Mouse (Mus musculus) kidney, embryonic 16.5 days (tissue): ENCODE measurements around the gene Dpp6. TPM values are rescaled to one million over a fixed set of nuclear protein-coding genes. Genes with fewer than 3 reads are reported as not detected.
A peak's percentile ranks its signal among the peaks of the same experiment; 100 is the strongest.

ENCODE experiments used
- ATAC-seq: fragments of 200-750 bp; cut with Nextera tagmentation; 2 replicates; pipeline ENCODE4 v1.8.0; 2017; ENCODE audit warnings: moderate TSS enrichment; ENCODE audit not compliant: low FRiP score, low TSS enrichment
- H3K27ac ChIP-seq: fragments of 300-500 bp; sonication (generic); 2 replicates; pipeline ENCODE4 v1.5.1; 2014; ENCODE audit warnings: low read length
- H3K27me3 ChIP-seq: fragments of 300-500 bp; sonication (generic); 2 replicates; pipeline ENCODE4 v1.6.1; 2014; ENCODE audit warnings: low read length, control low read depth, mixed read lengths; ENCODE audit not compliant: insufficient read depth
- H3K36me3 ChIP-seq: fragments of 300-500 bp; sonication (generic); 2 replicates; pipeline ENCODE4 v1.6.1; 2014; ENCODE audit warnings: low read length, control low read depth, mixed read lengths; ENCODE audit not compliant: insufficient read depth
- H3K4me1 ChIP-seq: fragments of 300-500 bp; sonication (generic); 2 replicates; pipeline ENCODE4 v1.6.1; 2014; ENCODE audit warnings: low read length, control low read depth, mixed read lengths; ENCODE audit not compliant: insufficient read depth
- H3K4me2 ChIP-seq: fragments of 300-500 bp; sonication (generic); replicated peaks from 2 replicates; pipeline ENCODE4 v1.6.1; 2014; ENCODE audit warnings: low read depth, low read length
- H3K4me3 ChIP-seq: fragments of 300-500 bp; sonication (generic); 2 replicates; pipeline ENCODE4 v1.5.1; 2014; ENCODE audit warnings: mild to moderate bottlenecking, low read length
- H3K9ac ChIP-seq: fragments of 300-500 bp; sonication (generic); replicated peaks from 2 replicates; pipeline ENCODE4 v1.6.1; 2014; ENCODE audit warnings: low read length
- H3K9me3 ChIP-seq: fragments of 300-500 bp; sonication (generic); 2 replicates; pipeline ENCODE4 v1.6.1; 2016; ENCODE audit warnings: low read length, control low read depth
- WGBS: fragments of 180-500 bp; shearing (Covaris S2); extraction: QIAGEN DNeasy Blood & Tissue Kit; methylation state at CpG from one replicate; pipeline ENCODE4 v1.1.7; 2014; 5-methylcytosine and 5-hydroxymethylcytosine counted together
- polyA plus RNA-seq: library from polyadenylated mRNA; unstranded; fragments of >200 nt; fragmentation: Nextera tagmentation; extraction: Ambion mirVana; gene quantifications from 2 replicates; pipeline ENCODE4 v1.2.1, GENCODE M21; 2015

The Dpp6 gene
- polyA plus RNA-seq, 1 experiment from 2014 or later, result 3.6 TPM

DNA sequence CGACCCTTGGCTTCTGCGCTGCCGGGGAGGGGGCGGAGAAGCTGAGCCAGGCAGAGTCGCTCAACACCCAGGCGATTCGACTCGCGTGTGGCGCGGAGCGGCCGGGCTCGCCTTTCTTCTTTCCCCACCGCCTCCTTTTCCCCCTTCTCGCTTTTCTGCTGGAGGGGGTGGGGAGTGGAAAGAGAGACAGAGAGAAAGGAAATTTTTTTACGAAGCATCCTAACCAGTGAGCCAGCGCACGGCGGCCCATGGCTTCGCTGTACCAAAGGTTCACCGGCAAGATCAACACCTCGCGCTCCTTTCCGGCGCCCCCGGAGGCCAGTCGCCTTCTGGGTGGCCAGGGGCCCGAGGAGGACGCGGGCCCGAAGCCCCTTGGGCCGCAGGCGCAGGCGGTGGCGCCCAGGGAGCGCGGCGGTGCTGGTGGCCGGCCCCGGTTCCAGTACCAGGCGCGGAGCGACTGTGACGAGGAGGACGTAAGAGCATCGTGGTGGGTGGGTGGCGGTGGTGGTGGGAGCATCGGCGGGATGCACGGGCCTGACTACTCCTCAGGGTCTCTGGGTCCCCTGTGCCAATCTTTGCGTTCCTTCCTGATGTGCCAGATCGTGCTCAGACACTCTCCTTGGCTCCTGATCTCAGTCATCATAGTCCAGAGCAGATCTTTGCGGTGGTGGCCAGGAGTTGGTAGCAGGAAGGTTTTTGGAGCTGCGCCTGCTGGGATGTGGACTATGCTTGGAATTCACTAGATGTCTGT lies 232.5 kb downstream of the Dpp6 start:
- no peak for ATAC-seq
- peak overlapping the region; percentile 43 for H3K4me3 ChIP-seq
- peaks cover 30% of the 10 kb centered on the region for H3K27me3 ChIP-seq
- H3K4me2 ChIP-seq, result peak overlapping the region; percentile 61
- no peaks in the 10 kb centered on the region for H3K9me3 ChIP-seq
- H3K9ac ChIP-seq, result peak overlapping the region; percentile 35; the same call in 1 of the 2 replicates
- 1% methylated on average over 45 of the region's 55 CpGs for WGBS
- H3K27ac ChIP-seq, result no peak overlapping the region
- no peaks in the 10 kb centered on the region for H3K4me1 ChIP-seq
- H3K36me3 ChIP-seq, result no peaks in the 10 kb centered on the region

DNA sequence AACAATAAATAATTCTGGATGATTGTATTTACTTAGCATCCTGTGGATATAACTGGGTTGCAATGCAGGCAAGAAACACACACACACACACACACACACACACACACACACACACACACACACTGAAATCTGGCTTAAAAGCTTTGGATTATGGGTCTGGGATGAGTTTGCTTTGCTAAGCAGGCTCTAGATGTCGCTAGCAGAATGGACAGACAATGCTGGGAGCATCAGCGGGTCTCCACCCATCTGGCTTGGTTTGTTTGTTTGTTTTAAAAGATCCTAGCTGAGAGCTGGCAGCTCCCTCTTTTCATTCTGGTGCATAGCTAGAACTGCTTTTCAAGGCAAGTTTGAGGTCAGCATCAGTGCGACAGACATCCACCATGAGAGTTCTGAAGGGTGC lies 234.2 kb downstream of the Dpp6 start:
- 48% methylated on average over 3 of the region's 3 CpGs for WGBS
- Histone ChIP-seq H3K9me3 (no peaks in the 10 kb centered on the region), H3K9ac (no peak overlapping the region), H3K27ac (no peak overlapping the region), H3K4me1 (no peaks in the 10 kb centered on the region), H3K4me2 (no peak overlapping the region), H3K36me3 (no peaks in the 10 kb centered on the region), H3K4me3 (no peak overlapping the region), H3K27me3 (peaks cover 30% of the 10 kb centered on the region)
- no peak for ATAC-seq

DNA sequence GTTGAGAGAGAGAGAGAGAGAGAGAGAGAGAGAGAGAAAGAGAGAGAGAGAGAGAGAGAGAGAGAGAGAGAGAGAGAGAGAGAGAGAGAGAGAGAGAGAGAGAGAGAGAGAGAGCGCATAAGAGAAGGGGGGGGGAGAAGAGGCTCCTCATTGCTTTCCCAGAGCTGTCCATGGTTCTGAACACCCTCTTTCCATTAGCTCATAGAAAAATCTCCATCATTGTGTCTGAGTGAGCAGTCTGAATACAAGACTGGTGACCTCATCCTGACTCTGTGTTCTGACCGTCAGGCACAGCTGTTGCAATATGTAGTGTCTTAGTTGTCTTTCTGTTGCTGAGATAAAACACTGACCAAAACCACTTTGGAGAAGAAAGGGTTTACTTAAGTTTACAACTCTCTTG lies 235.4 kb downstream of the Dpp6 start:
- no peak for ATAC-seq
- Histone ChIP-seq H3K9ac (no peak overlapping the region), H3K4me2 (no peak overlapping the region), H3K4me1 (no peaks in the 10 kb centered on the region), H3K27me3 (peaks cover 30% of the 10 kb centered on the region), H3K36me3 (no peaks in the 10 kb centered on the region), H3K9me3 (no peaks in the 10 kb centered on the region), H3K27ac (no peak overlapping the region), H3K4me3 (no peak overlapping the region)
- 15% methylated on average over 2 of the region's 2 CpGs for WGBS

DNA sequence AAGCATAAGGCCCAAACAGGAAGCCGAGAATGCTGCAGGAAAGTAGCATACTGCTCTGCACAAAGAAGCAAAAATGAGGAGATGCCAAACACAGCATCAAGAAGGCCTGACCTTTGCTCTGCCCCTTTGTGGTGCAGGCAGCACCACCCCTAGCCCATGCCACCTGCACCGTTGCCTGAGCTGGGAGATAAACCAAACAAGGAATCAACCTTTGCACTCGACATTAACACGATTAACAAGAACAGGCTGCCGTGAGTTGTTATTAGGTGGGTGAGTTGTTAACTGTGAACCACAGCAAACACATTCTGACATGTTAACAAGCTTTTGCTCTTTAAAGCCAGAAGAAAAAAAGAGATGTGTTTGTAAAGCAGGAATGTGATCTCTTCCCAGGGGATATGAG lies 239.4 kb downstream of the Dpp6 start:
- WGBS, result 51% methylated on average over 5 of the region's 5 CpGs
- no peaks in the 10 kb centered on the region for H3K9me3 ChIP-seq
- no peaks in the 10 kb centered on the region for H3K36me3 ChIP-seq
- no peaks in the 10 kb centered on the region; the same call in 1 of the 2 replicates for H3K27me3 ChIP-seq
- no peak overlapping the region for H3K27ac ChIP-seq
- ATAC-seq, result no peak
- no peaks in the 10 kb centered on the region for H3K4me1 ChIP-seq
- no peak overlapping the region for H3K9ac ChIP-seq
- no peak overlapping the region for H3K4me3 ChIP-seq
- no peak overlapping the region for H3K4me2 ChIP-seq

DNA sequence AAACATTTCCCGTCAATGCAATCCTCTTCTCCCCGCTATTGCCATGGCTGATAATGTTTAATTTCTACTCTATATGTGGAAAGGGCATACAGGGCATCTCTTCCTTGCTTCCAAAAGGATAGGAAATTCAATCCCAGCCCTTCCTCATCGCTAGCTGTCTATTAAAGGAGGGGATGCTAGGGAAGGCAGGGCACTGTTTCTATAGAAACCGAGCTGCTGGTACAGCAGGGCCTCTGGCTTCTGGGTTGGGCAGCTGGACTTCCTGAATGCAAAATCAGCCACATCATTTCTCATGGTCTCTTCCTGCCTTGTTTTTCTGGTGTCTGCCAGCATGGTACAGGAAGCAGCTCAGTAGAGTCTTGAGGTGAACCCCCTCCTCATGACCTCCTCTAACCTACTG lies 243.1 kb downstream of the Dpp6 start:
- no peak overlapping the region for H3K4me2 ChIP-seq
- 77% methylated on average over 4 of the region's 4 CpGs for WGBS
- H3K4me3 ChIP-seq, result no peak overlapping the region
- ATAC-seq, result no peak
- H3K36me3 ChIP-seq, result no peaks in the 10 kb centered on the region
- no peaks in the 10 kb centered on the region for H3K4me1 ChIP-seq
- no peak overlapping the region for H3K9ac ChIP-seq
- no peaks in the 10 kb centered on the region for H3K27me3 ChIP-seq
- H3K27ac ChIP-seq, result no peak overlapping the region
- H3K9me3 ChIP-seq, result no peaks in the 10 kb centered on the region

DNA sequence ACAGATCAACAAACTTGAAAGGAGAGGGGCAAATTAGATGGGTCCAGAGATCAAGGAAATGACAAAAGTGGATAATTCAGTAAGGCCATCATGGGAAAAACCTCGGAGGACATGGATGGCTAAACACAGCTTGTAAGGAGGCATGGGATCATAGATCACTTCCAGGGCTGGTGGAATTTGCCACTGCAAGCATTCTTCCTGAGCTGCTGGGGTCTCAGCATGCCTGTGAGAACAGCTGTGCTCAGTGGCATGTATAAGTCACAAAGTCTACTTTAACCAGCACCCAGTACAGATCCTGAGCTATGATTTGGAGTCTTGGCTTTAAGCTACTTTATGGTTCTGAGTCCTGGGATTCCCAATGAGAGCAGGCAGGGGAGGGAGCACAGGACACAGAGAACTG lies 246.9 kb downstream of the Dpp6 start:
- ATAC-seq, result peak; percentile 61; the same call in 1 of the 2 replicates
- Histone ChIP-seq H3K4me3 (no peak overlapping the region), H3K9ac (no peak overlapping the region), H3K4me2 (no peak overlapping the region), H3K27ac (no peak overlapping the region), H3K9me3 (no peaks in the 10 kb centered on the region), H3K36me3 (no peaks in the 10 kb centered on the region), H3K27me3 (no peaks in the 10 kb centered on the region), H3K4me1 (no peaks in the 10 kb centered on the region)
- WGBS, result 41% methylated on average over 1 of the region's 1 CpGs

DNA sequence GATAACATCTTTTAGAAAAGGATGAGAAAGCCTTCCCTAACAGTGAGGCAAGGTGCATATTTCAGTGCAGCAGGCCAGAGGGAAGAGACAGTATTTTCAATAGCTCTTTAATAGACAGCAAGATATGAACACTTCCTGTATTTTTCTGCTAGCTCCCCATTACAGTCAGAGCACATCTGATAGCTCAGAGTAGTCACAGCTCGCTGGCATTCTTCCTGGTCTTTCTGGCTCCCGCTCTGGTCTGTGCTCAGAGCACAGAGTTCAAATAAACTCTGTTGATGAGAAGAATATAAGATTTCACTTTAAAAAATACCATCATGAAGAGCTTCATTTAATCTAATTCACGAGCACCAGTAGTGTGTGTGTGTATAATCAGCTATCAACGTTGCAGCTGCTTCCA lies 249.8 kb downstream of the Dpp6 start:
- Histone ChIP-seq H3K4me1 (no peaks in the 10 kb centered on the region), H3K27ac (no peak overlapping the region), H3K9me3 (no peaks in the 10 kb centered on the region), H3K4me3 (no peak overlapping the region), H3K9ac (no peak overlapping the region), H3K36me3 (no peaks in the 10 kb centered on the region), H3K27me3 (no peaks in the 10 kb centered on the region), H3K4me2 (no peak overlapping the region)
- ATAC-seq, result no peak
- 62% methylated on average over 4 of the region's 4 CpGs for WGBS

DNA sequence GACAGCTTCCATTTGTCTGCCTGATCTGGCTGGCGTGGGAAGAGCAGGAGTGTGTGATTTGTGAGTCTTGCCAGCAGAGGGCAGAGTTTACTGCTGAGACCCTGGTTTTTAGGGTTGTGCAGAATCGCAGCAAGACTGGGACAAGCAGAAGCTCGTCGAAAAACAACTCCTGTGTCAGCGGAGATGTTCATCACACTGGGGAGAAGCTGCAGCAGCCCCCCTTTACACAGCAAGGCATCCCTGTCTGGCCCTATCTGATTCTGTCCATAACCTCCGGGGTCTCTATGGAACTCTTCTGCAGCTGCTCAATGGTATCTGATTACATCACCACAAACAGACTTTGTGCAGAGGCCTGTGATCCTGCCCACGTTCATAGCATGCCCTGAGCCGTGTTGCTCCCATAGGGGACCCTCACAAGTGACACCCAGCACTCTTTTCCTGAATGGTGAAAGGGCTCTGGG lies 258.2 kb downstream of the Dpp6 start:
- Histone ChIP-seq H3K9ac (no peak overlapping the region), H3K4me3 (no peak overlapping the region), H3K4me1 (no peaks in the 10 kb centered on the region), H3K4me2 (no peak overlapping the region), H3K27ac (no peak overlapping the region), H3K36me3 (no peaks in the 10 kb centered on the region), H3K27me3 (no peaks in the 10 kb centered on the region), H3K9me3 (no peaks in the 10 kb centered on the region)
- peak; percentile 51; the same call in 1 of the 2 replicates for ATAC-seq
- 20% methylated on average over 8 of the region's 8 CpGs for WGBS

DNA sequence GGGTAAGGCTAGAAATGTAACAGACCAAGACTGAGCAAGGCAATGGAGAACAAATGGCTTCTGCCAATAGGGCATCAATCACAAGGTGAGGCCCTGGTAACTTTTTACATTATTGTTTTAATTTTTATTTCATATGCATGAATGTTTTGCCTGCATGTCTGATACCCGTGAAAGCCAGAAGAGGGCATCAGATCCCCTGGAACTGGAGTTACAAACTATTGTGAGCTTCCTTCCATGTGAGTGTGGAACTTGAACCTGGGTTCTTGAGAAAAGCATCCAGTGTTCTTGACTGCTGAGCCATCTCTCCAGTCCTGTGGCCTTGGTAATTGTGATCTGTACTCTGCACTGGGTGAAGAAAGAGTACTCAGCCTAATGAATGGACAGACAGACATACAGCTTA lies 259.0 kb downstream of the Dpp6 start:
- Histone ChIP-seq H3K27ac (no peak overlapping the region), H3K27me3 (no peaks in the 10 kb centered on the region), H3K4me1 (no peaks in the 10 kb centered on the region), H3K4me3 (no peak overlapping the region), H3K9ac (no peak overlapping the region), H3K4me2 (no peak overlapping the region), H3K9me3 (no peaks in the 10 kb centered on the region), H3K36me3 (no peaks in the 10 kb centered on the region)
- no peak for ATAC-seq
- WGBS, result 56% methylated on average over 1 of the region's 1 CpGs

DNA sequence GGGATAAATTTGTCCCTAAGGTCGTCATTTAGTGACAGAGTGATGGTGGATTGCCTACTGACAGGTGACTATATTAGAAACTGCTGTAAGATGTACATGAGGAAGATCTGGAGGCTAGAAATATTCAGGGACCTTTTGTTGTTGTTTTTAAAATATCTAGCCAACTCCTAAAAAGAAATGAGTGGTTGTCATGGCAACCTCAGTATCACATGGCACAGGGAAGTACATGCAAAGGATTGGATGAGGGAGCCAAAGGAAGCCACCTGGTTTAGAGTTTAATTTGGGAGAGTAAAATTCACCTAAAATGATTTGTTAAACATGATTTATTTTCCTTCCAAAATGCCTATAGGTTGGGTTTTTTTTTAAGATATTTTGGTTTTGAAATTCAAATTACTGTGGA lies 260.8 kb downstream of the Dpp6 start:
- WGBS, result 74% methylated on average over 1 of the region's 1 CpGs
- Histone ChIP-seq H3K9me3 (no peaks in the 10 kb centered on the region), H3K4me1 (no peaks in the 10 kb centered on the region), H3K27me3 (no peaks in the 10 kb centered on the region), H3K9ac (no peak overlapping the region), H3K36me3 (no peaks in the 10 kb centered on the region), H3K4me3 (no peak overlapping the region), H3K27ac (no peak overlapping the region), H3K4me2 (no peak overlapping the region)
- ATAC-seq, result no peak
